Mouse (Mus musculus) forebrain, embryonic 11.5 days (tissue): ENCODE results near the gene Mtrex. TPM values are rescaled to one million over a fixed set of nuclear protein-coding genes. Genes with fewer than 3 reads are reported as not detected.

Experiments used
- ATAC-seq: fragments of 200-750 bp; cut with Nextera tagmentation; replicated peaks from 2 replicates; pipeline ENCODE4 v1.8.0; 2017; ENCODE audit warnings: moderate TSS enrichment; ENCODE audit not compliant: low FRiP score
- DNase-seq: peaks from one replicate; pipeline ENCODE4 v3.0.0-alpha.2; 2017; ENCODE audit warnings: low spot score
- H3K27ac ChIP-seq: fragments of 300-500 bp; sonication (generic); 2 replicates; pipeline ENCODE4 v1.5.1; 2014; ENCODE audit warnings: low read depth, low read length
- H3K27me3 ChIP-seq: fragments of 300-500 bp; sonication (generic); 2 replicates; pipeline ENCODE4 v1.6.1; 2014; ENCODE audit warnings: mild to moderate bottlenecking, low read length, mixed read lengths; ENCODE audit not compliant: control insufficient read depth, insufficient read depth
- H3K36me3 ChIP-seq: fragments of 300-500 bp; sonication (generic); 2 replicates; pipeline ENCODE4 v1.6.1; 2014; ENCODE audit warnings: mild to moderate bottlenecking, low read length, moderate library complexity, mixed read lengths; ENCODE audit not compliant: control insufficient read depth, insufficient read depth
- H3K4me1 ChIP-seq: fragments of 300-500 bp; sonication (generic); replicated peaks from 2 replicates; pipeline ENCODE4 v1.6.1; 2014; ENCODE audit warnings: low read length, mixed read lengths; ENCODE audit not compliant: control insufficient read depth, insufficient read depth
- H3K4me2 ChIP-seq: fragments of 300-500 bp; sonication (generic); 2 replicates; pipeline ENCODE4 v1.6.1; 2014; ENCODE audit warnings: low read depth, mild to moderate bottlenecking, low read length, moderate library complexity, mixed read lengths; ENCODE audit not compliant: severe bottlenecking
- H3K4me3 ChIP-seq: fragments of 300-500 bp; sonication (generic); 2 replicates; pipeline ENCODE4 v1.5.1; 2014; ENCODE audit warnings: low read depth, low read length
- H3K9ac ChIP-seq: fragments of 300-500 bp; sonication (generic); 2 replicates; pipeline ENCODE4 v1.6.1; 2014; ENCODE audit warnings: low read length
- H3K9me3 ChIP-seq: fragments of 300-500 bp; sonication (generic); 2 replicates; pipeline ENCODE4 v1.6.1; 2016; ENCODE audit warnings: low read length, mixed read lengths; ENCODE audit not compliant: control insufficient read depth
- WGBS: fragments of 180-500 bp; shearing (Covaris S2); extraction: QIAGEN DNeasy Blood & Tissue Kit; methylation state at CpG from one replicate; pipeline ENCODE4 v1.1.7; 2014; 5-methylcytosine and 5-hydroxymethylcytosine counted together
- polyA plus RNA-seq: library from polyadenylated mRNA; unstranded; fragments of >200 nt; fragmentation: Nextera tagmentation; extraction: Ambion mirVana; gene quantifications from 2 replicates; pipeline ENCODE4 v1.2.1, GENCODE M21; 2014

The Mtrex gene
- polyA plus RNA-seq, 1 experiment from 2014 or later = 109 TPM

- Histone ChIP-seq H3K27ac (no peak overlapping the region), H3K9me3 (no peaks in the 10 kb centered on the region), H3K27me3 (no peaks in the 10 kb centered on the region), H3K9ac (no peak overlapping the region), H3K36me3 (no peaks in the 10 kb centered on the region; the same call in 1 of the 2 replicates), H3K4me1 (no peaks in the 10 kb centered on the region), H3K4me2 (no peak overlapping the region), H3K4me3 (no peak overlapping the region)
- DNase-seq (no peak), ATAC-seq (no peak)
- 100% methylated on average over 1 of the region's 1 CpGs for WGBS
Observed at GRCm38 (mm10) chr13:112862978-112863677, 64.1 kb downstream of the Mtrex start.

GRCm38 (mm10) chr13:112862342-112862741 is 64.9 kb downstream of the Mtrex start:
- H3K27ac ChIP-seq = no peak overlapping the region
- DNase-seq (no peak), ATAC-seq (no peak)
- no peak overlapping the region for H3K9ac ChIP-seq
- no peaks in the 10 kb centered on the region; the same call in 1 of the 2 replicates for H3K36me3 ChIP-seq
- H3K4me1 ChIP-seq = no peaks in the 10 kb centered on the region
- no peak overlapping the region for H3K4me3 ChIP-seq
- H3K27me3 ChIP-seq = no peaks in the 10 kb centered on the region
- H3K4me2 ChIP-seq = no peak overlapping the region
- no peaks in the 10 kb centered on the region for H3K9me3 ChIP-seq
- WGBS = 82% methylated on average over 3 of the region's 3 CpGs

GRCm38 (mm10) chr13:112861825-112862306 is 65.3 kb downstream of the Mtrex start:
- Histone ChIP-seq H3K4me2 (no peak overlapping the region), H3K4me1 (no peaks in the 10 kb centered on the region), H3K9ac (no peak overlapping the region), H3K36me3 (no peaks in the 10 kb centered on the region; the same call in 1 of the 2 replicates), H3K27ac (no peak overlapping the region), H3K27me3 (no peaks in the 10 kb centered on the region), H3K4me3 (no peak overlapping the region), H3K9me3 (no peaks in the 10 kb centered on the region)
- DNase-seq (no peak), ATAC-seq (no peak)
- WGBS = 61% methylated on average over 5 of the region's 5 CpGs

GRCm38 (mm10) chr13:112860911-112861310 is 66.3 kb downstream of the Mtrex start:
- WGBS = 94% methylated on average over 9 of the region's 9 CpGs
- ATAC-seq (no peak), DNase-seq (no peak)
- H3K36me3 ChIP-seq = no peaks in the 10 kb centered on the region; the same call in 1 of the 2 replicates
- H3K9ac ChIP-seq = no peak overlapping the region
- H3K27ac ChIP-seq = no peak overlapping the region
- H3K4me2 ChIP-seq = no peak overlapping the region
- no peak overlapping the region for H3K4me3 ChIP-seq
- H3K9me3 ChIP-seq = no peaks in the 10 kb centered on the region
- H3K27me3 ChIP-seq = no peaks in the 10 kb centered on the region
- H3K4me1 ChIP-seq = no peaks in the 10 kb centered on the region

- WGBS = 88% methylated on average over 2 of the region's 2 CpGs
- DNase-seq = no peak
- no peak for ATAC-seq
- Histone ChIP-seq H3K9me3 (no peaks in the 10 kb centered on the region), H3K27ac (no peak overlapping the region), H3K4me2 (no peak overlapping the region), H3K4me3 (no peak overlapping the region), H3K9ac (no peak overlapping the region), H3K27me3 (no peaks in the 10 kb centered on the region), H3K4me1 (no peaks in the 10 kb centered on the region), H3K36me3 (no peaks in the 10 kb centered on the region)
Observed at GRCm38 (mm10) chr13:112860370-112860769, 66.8 kb downstream of the Mtrex start.

- ATAC-seq (no peak), DNase-seq (no peak)
- WGBS = 93% methylated on average over 21 of the region's 21 CpGs
- Histone ChIP-seq H3K27ac (no peak overlapping the region), H3K27me3 (no peaks in the 10 kb centered on the region), H3K4me2 (no peak overlapping the region), H3K4me1 (no peaks in the 10 kb centered on the region), H3K4me3 (no peak overlapping the region), H3K9me3 (no peaks in the 10 kb centered on the region), H3K9ac (no peak overlapping the region), H3K36me3 (no peaks in the 10 kb centered on the region)
Observed at GRCm38 (mm10) chr13:112859574-112860134, 67.5 kb downstream of the Mtrex start.

GRCm38 (mm10) chr13:112857921-112858320 is 69.3 kb downstream of the Mtrex start:
- no peak overlapping the region for H3K4me3 ChIP-seq
- ATAC-seq (no peak), DNase-seq (no peak)
- H3K4me2 ChIP-seq = no peak overlapping the region
- no peak overlapping the region for H3K9ac ChIP-seq
- 68% methylated on average over 7 of the region's 7 CpGs for WGBS
- H3K4me1 ChIP-seq = no peaks in the 10 kb centered on the region; the same call in 1 of the 2 replicates
- no peaks in the 10 kb centered on the region for H3K36me3 ChIP-seq
- no peaks in the 10 kb centered on the region for H3K27me3 ChIP-seq
- H3K9me3 ChIP-seq = no peaks in the 10 kb centered on the region
- no peak overlapping the region for H3K27ac ChIP-seq

- no peak overlapping the region for H3K4me2 ChIP-seq
- H3K4me1 ChIP-seq = no peaks in the 10 kb centered on the region; the same call in 1 of the 2 replicates
- H3K36me3 ChIP-seq = no peaks in the 10 kb centered on the region
- no peak for DNase-seq
- 0 out of 2 replicates have a peak, but pooled peaks have one; percentile 45 for ATAC-seq
- no peak overlapping the region for H3K27ac ChIP-seq
- no peak overlapping the region for H3K9ac ChIP-seq
- no peak overlapping the region for H3K4me3 ChIP-seq
- H3K9me3 ChIP-seq = no peaks in the 10 kb centered on the region
- WGBS = 43% methylated on average over 6 of the region's 6 CpGs
- H3K27me3 ChIP-seq = no peaks in the 10 kb centered on the region
Observed at GRCm38 (mm10) chr13:112854402-112854801, 72.8 kb downstream of the Mtrex start.
